Mouse (Mus musculus): ENCODE results near the gene Zic5.

DNA sequence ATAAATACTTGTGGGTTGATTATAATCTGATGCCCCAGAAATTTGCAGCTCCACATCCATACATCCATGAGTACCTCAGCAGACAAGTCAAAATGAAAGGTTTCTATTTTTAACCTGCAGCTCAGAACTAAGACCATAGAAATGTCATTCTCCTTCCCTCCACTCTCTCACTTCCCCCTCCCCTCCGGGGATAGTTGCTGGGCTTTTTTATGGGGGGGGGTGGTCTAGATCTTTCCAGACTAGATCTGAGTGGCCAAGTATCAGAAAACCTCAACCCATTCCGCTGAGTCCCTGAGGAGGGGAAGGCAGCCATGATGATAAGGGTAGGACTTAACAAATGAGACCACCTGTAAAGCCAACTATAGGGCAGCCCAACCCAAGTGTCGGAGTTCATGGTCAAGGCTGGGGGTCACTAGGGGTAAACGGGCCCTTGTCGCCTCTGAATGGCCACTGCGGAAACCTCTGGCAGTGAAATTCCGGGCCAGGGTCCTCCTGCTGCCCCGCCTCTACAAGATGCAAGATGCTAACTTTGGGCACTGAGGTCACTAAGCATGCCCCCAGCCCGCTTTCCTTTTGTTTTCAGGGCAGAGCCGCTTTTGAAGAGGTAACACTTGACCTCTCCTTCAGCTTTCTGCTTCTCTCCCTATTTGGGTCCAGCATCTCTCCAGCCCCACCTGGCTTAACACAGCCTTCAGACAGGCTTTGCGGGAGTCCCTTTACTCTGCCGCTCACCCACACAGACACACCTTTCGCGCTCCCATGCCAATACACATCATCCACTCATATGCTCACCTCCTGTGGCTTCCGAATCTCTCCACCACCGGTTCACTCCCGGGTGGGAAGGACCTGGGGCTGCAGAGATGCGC lies 18.3 kb upstream of the Zic5 start:
- no peak for TF ChIP-seq CTCF (IDR thresholded peaks at IDR 0.05; ENCODE audit: borderline replicate concordance, extremely low read depth, insufficient read depth, insufficient read length)
- TF ChIP-seq POLR2A (IDR thresholded peaks at IDR 0.05; ENCODE audit: borderline replicate concordance, extremely low read depth, insufficient read depth, insufficient read length, poor library complexity, severe bottlenecking) = no peak

Measured in brain, embryonic 14.5 days (tissue).